Mouse (Mus musculus) liver, embryonic 14.5 days (tissue): ENCODE results near the gene Ppp1r14c. TPM values are rescaled to one million over a fixed set of nuclear protein-coding genes. Genes with fewer than 3 reads are reported as not detected.

ENCODE experiments used
- ATAC-seq: fragments of 200-750 bp; cut with Nextera tagmentation; 2 replicates; pipeline ENCODE4 v1.8.0; 2017; ENCODE audit warnings: moderate number of reproducible peaks, mild to moderate bottlenecking, moderate library complexity; ENCODE audit not compliant: insufficient read depth
- DNase-seq, 3 experiments: peaks; one replicate each; pipeline ENCODE4 v3.0.0-alpha.2; 2012 to 2013; ENCODE audit warnings: low read depth in 3 of 3, low spot score in 3 of 3
- H3K27ac ChIP-seq: fragments of 300-500 bp; sonication (generic); 2 replicates; pipeline ENCODE4 v1.5.1; 2014; ENCODE audit warnings: moderate library complexity, mild to moderate bottlenecking, control low read depth, inconsistent platforms
- H3K27me3 ChIP-seq: fragments of 300-500 bp; sonication (generic); 2 replicates; pipeline ENCODE4 v1.6.1; 2014; ENCODE audit warnings: mild to moderate bottlenecking, low read length, moderate library complexity; ENCODE audit not compliant: control insufficient read depth, insufficient read depth
- H3K36me3 ChIP-seq: fragments of 300-500 bp; sonication (generic); replicated peaks from 2 replicates; pipeline ENCODE4 v1.6.1; 2014; ENCODE audit warnings: low read depth; ENCODE audit not compliant: control insufficient read depth, insufficient read depth
- H3K4me1 ChIP-seq, 2 experiments: fragments of 200-500 bp in 1 of 2; fragments of 300-500 bp in 1 of 2; sonication (generic) in 1 of 2; replicated peaks; 2 replicates each; pipeline ENCODE4 v1.6.1; 2012 to 2014; ENCODE audit warnings: antibody characterized with exemption in 1 of 2, inconsistent platforms in 1 of 2, low read length in 1 of 2; ENCODE audit not compliant: control insufficient read depth in 2 of 2, insufficient read depth in 2 of 2
- H3K4me2 ChIP-seq: fragments of 300-500 bp; sonication (generic); 2 replicates; pipeline ENCODE4 v1.6.1; 2014; ENCODE audit warnings: low read depth, mild to moderate bottlenecking, control low read depth, moderate library complexity
- H3K4me3 ChIP-seq, 2 experiments: fragments of 200-500 bp in 1 of 2; fragments of 300-500 bp in 1 of 2; sonication (generic) in 1 of 2; 2 replicates each; pipeline ENCODE4 v1.5.1; 2012 to 2014; ENCODE audit warnings: low read depth in 2 of 2, low read length in 2 of 2, mild to moderate bottlenecking in 2 of 2, control low read depth in 1 of 2, inconsistent platforms in 1 of 2, moderate library complexity in 1 of 2; ENCODE audit not compliant: insufficient read depth in 1 of 2
- H3K9ac ChIP-seq: fragments of 300-500 bp; sonication (generic); replicated peaks from 2 replicates; pipeline ENCODE4 v1.6.1; 2014; ENCODE audit warnings: mild to moderate bottlenecking, control low read depth, moderate library complexity
- H3K9me3 ChIP-seq: fragments of 300-500 bp; sonication (generic); 2 replicates; pipeline ENCODE4 v1.6.1; 2016; ENCODE audit warnings: low read length, mixed read lengths; ENCODE audit not compliant: control insufficient read depth
- CTCF ChIP-seq: IDR thresholded peaks from 2 replicates; pipeline ENCODE4 v1.5.1; 2016; ENCODE audit warnings: antibody characterized with exemption, low read depth, control low read depth
- EP300 ChIP-seq: IDR thresholded peaks from 2 replicates; pipeline ENCODE4 v1.6.1; 2016; ENCODE audit warnings: antibody characterized with exemption, low read depth
- WGBS: fragments of 180-500 bp; shearing (Covaris S2); extraction: QIAGEN DNeasy Blood & Tissue Kit; methylation state at CpG from one replicate; pipeline ENCODE4 v1.1.7; 2014; ENCODE audit not compliant: insufficient replicate concordance; 5-methylcytosine and 5-hydroxymethylcytosine counted together
- polyA plus RNA-seq, 2 experiments: library from polyadenylated mRNA; depleted of rRNA in 1 of 2; stranded (reverse) in 1 of 2; unstranded in 1 of 2; fragments of >200 nt; fragmentation: Nextera tagmentation in 1 of 2; extraction: Ambion mirVana in 1 of 2; gene quantifications; 2 replicates each; pipeline versions ENCODE4 v1.2.1 to v1.2.3; 2012 to 2014

The Ppp1r14c gene
- polyA plus RNA-seq, 2 experiments, result 0.08 TPM; not detected in 1

GRCm38 (mm10) chr10:3507484-3508221 lies 141.8 kb downstream of the Ppp1r14c start:
- no peak for DNase-seq
- no peaks in the 10 kb centered on the region for H3K4me1 ChIP-seq
- WGBS, result 55% methylated on average over 8 of the region's 8 CpGs

GRCm38 (mm10) chr10:3508222-3508588 lies 142.3 kb downstream of the Ppp1r14c start:
- no peak overlapping the region for H3K27ac ChIP-seq
- no peak for DNase-seq
- H3K9me3 ChIP-seq, result no peaks in the 10 kb centered on the region
- WGBS, result 48% methylated on average over 2 of the region's 2 CpGs
- H3K4me3 ChIP-seq, result no peak overlapping the region
- ATAC-seq, result no peak
- H3K36me3 ChIP-seq, result no peaks in the 10 kb centered on the region
- H3K9ac ChIP-seq, result no peak overlapping the region
- no peaks in the 10 kb centered on the region for H3K27me3 ChIP-seq
- TF ChIP-seq CTCF (no peak), EP300 (no peak)
- no peak overlapping the region for H3K4me2 ChIP-seq
- H3K4me1 ChIP-seq, result no peaks in the 10 kb centered on the region

More at GRCm38 (mm10) chr10:3507484-3508221, 141.8 kb downstream of the Ppp1r14c start:
- no peaks in the 10 kb centered on the region for H3K36me3 ChIP-seq
- H3K4me3 ChIP-seq, result no peak overlapping the region
- no peak for ATAC-seq
- TF ChIP-seq EP300 (no peak), CTCF (no peak)
- no peak overlapping the region for H3K9ac ChIP-seq
- H3K9me3 ChIP-seq, result no peaks in the 10 kb centered on the region
- no peak overlapping the region for H3K4me2 ChIP-seq
- no peak overlapping the region for H3K27ac ChIP-seq
- H3K27me3 ChIP-seq, result no peaks in the 10 kb centered on the region

- no peaks in the 10 kb centered on the region for H3K27me3 ChIP-seq
- ATAC-seq (no peak), DNase-seq (no peak)
- H3K36me3 ChIP-seq, result no peaks in the 10 kb centered on the region
- H3K9ac ChIP-seq, result no peak overlapping the region
- no peaks in the 10 kb centered on the region for H3K4me1 ChIP-seq
- no peaks in the 10 kb centered on the region for H3K9me3 ChIP-seq
- H3K4me2 ChIP-seq, result no peak overlapping the region
- no peak overlapping the region for H3K4me3 ChIP-seq
- WGBS, result 48% methylated on average over 2 of the region's 2 CpGs
- TF ChIP-seq CTCF, result no peak
- TF ChIP-seq EP300, result no peak
- H3K27ac ChIP-seq, result no peak overlapping the region
Measured at GRCm38 (mm10) chr10:3508746-3509145, 142.9 kb downstream of the Ppp1r14c start.

GRCm38 (mm10) chr10:3509663-3510277 lies 143.9 kb downstream of the Ppp1r14c start:
- Histone ChIP-seq H3K27me3 (no peaks in the 10 kb centered on the region), H3K9me3 (no peaks in the 10 kb centered on the region), H3K4me1 (no peaks in the 10 kb centered on the region), H3K4me3 (no peak overlapping the region), H3K9ac (no peak overlapping the region), H3K36me3 (no peaks in the 10 kb centered on the region), H3K27ac (no peak overlapping the region), H3K4me2 (no peak overlapping the region)
- DNase-seq, result no peak
- TF ChIP-seq CTCF (no peak), EP300 (no peak)
- WGBS, result 57% methylated on average over 7 of the region's 7 CpGs
- no peak for ATAC-seq

GRCm38 (mm10) chr10:3510486-3510885 lies 144.6 kb downstream of the Ppp1r14c start:
- Histone ChIP-seq H3K9me3 (no peaks in the 10 kb centered on the region), H3K27me3 (no peaks in the 10 kb centered on the region), H3K27ac (no peak overlapping the region), H3K4me2 (no peak overlapping the region), H3K9ac (no peak overlapping the region), H3K36me3 (no peaks in the 10 kb centered on the region), H3K4me3 (no peak overlapping the region), H3K4me1 (no peaks in the 10 kb centered on the region)
- TF ChIP-seq CTCF (no peak), EP300 (no peak)
- WGBS, result 65% methylated on average over 3 of the region's 3 CpGs
- ATAC-seq (no peak), DNase-seq (no peak)
